In the genomic region with DNA sequence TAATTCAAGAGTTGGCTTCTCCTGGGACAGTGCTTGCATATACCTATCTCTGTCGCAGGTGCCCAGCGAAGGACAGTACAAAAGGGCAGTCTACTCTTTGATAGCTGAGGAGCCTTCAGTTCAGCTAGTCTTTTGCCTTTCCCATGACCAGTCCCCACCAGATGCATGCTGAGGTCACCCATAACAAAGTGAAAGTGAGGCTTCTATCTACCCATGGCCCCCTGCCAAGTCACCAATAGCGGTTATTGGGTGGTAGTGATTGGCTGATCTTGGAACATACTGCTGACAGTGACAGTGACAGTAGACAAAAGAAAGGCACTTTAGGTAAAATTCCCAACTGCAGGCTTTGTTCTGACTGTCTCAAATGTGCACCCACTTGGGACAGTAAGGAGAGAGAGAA, we compare ENCODE assay signal across 11 mouse cellular contexts. TPM values are rescaled to one million over a fixed set of nuclear protein-coding genes. Genes with fewer than 3 reads are reported as not detected.
DNase-seq lines count a peak whose midpoint lies in the region; ATAC-seq and TF ChIP-seq lines count a peak whose summit lies in the region.
"Had no signal": no experiment of that assay in that cellular context is flagged by ENCODE, and none has a peak within 500 bp of the region (broad histone marks: within the 10 kb centered on the region; RNA-seq: fewer than 3 reads in every experiment).

No protein-coding gene starts in this region.

- no peak for TF ChIP-seq CTCF in heart, postnatal 0 days (IDR thresholded peaks at IDR 0.05; ENCODE audit: low read depth)
- TF ChIP-seq CTCF in heart, adult 2 months (IDR thresholded peaks at IDR 0.05), result no peak
- no peak for TF ChIP-seq CTCF in cerebellum, adult 2 months (IDR thresholded peaks at IDR 0.05; ENCODE audit: borderline replicate concordance, insufficient read depth, low read depth, low read length)

- H3K36me3 ChIP-seq in heart, postnatal 0 days (replicated peaks; ENCODE audit: control insufficient read depth, insufficient read depth, low read length), result no peaks in the 10 kb centered on the region
- no peaks in the 10 kb centered on the region for H3K36me3 ChIP-seq in heart, adult 2 months (ENCODE audit: control insufficient read depth, insufficient read depth, low read length)
- H3K36me3 ChIP-seq in embryonic facial prominence, embryonic 15.5 days, result no peaks in the 10 kb centered on the region
- no peaks in the 10 kb centered on the region for H3K36me3 ChIP-seq in myocyte (ENCODE audit: control insufficient read depth, insufficient read depth)
- H3K36me3 ChIP-seq: limb, embryonic 10.5 days; neural tube, embryonic 13.5 days had no signal

- DNase-seq in heart, postnatal 0 days (ENCODE audit: low spot score), result no peak
- no peak for DNase-seq in heart, adult 2 months
- DNase-seq in MN1 (ENCODE audit: low spot score), result peak; percentile 11
- no peak for DNase-seq in cerebellum, postnatal 36 days
- no peak for DNase-seq in cerebellum, adult 2 months
- DNase-seq: kidney, adult 11 months had no signal

- H3K9me3 ChIP-seq in heart, postnatal 0 days (replicated peaks; ENCODE audit: control insufficient read depth, low read length), result no peaks in the 10 kb centered on the region
- no peaks in the 10 kb centered on the region for H3K9me3 ChIP-seq in embryonic facial prominence, embryonic 15.5 days (replicated peaks)
- H3K9me3 ChIP-seq: limb, embryonic 10.5 days; neural tube, embryonic 13.5 days had no signal

- no peak overlapping the region for H3K9ac ChIP-seq in heart, postnatal 0 days (replicated peaks; ENCODE audit: low read depth, low read length)
- H3K9ac ChIP-seq in heart, adult 2 months (ENCODE audit: low read depth, low read length), result no peak overlapping the region
- H3K9ac ChIP-seq in embryonic facial prominence, embryonic 15.5 days, result no peak overlapping the region
- H3K9ac ChIP-seq: neural tube, embryonic 13.5 days had no signal

- WGBS in heart, postnatal 0 days, result 63% methylated on average over 3 of the region's 3 CpGs
- WGBS in heart, adult 2 months, result 66% methylated on average over 3 of the region's 3 CpGs
- WGBS in embryonic facial prominence, embryonic 15.5 days, result 77% methylated on average over 3 of the region's 3 CpGs
- WGBS in cerebellum, adult 2 months, result 75% methylated on average over 3 of the region's 3 CpGs

- no peak overlapping the region for H3ac ChIP-seq in myocyte (ENCODE audit: control insufficient read depth, insufficient read length)

- peak; percentile 36; the same call in 1 of the 2 replicates for ATAC-seq in heart, postnatal 0 days (ENCODE audit: insufficient read depth, low read depth)
- ATAC-seq in embryonic facial prominence, embryonic 15.5 days (ENCODE audit: insufficient number of reproducible peaks, low FRiP score, low TSS enrichment, low read depth), result 0 out of 2 replicates have a peak, but pooled peaks have one; percentile 9

- intact Hi-C loops in heart, adult 2 months (cut with DNase I), result no loop called here

- H3K27me3 ChIP-seq in heart, postnatal 0 days (ENCODE audit: control insufficient read depth, insufficient read depth, low read length), result no peaks in the 10 kb centered on the region
- H3K27me3 ChIP-seq in heart, adult 2 months (ENCODE audit: control insufficient read depth, insufficient read depth, low read length), result no peaks in the 10 kb centered on the region
- H3K27me3 ChIP-seq in embryonic facial prominence, embryonic 15.5 days, result no peaks in the 10 kb centered on the region
- H3K27me3 ChIP-seq in myocyte (ENCODE audit: control insufficient read depth, insufficient read depth, insufficient read length), result no peaks in the 10 kb centered on the region
- no peaks in the 10 kb centered on the region for H3K27me3 ChIP-seq in cerebellum, adult 2 months (ENCODE audit: control insufficient read depth, insufficient read depth, low read length)
- H3K27me3 ChIP-seq: CH12.LX; neural tube, embryonic 13.5 days had no signal

- TF ChIP-seq POLR2A in heart, adult 2 months (IDR thresholded peaks at IDR 0.05; ENCODE audit: insufficient read depth, low read depth, low read length), result no peak
- no peak for TF ChIP-seq POLR2A in myocyte (IDR thresholded peaks at IDR 0.05; ENCODE audit: insufficient read length, low read depth)
- TF ChIP-seq POLR2A in cerebellum, adult 2 months (IDR thresholded peaks at IDR 0.05; ENCODE audit: borderline replicate concordance, insufficient read depth, low read length), result no peak

- H3K4me1 ChIP-seq in heart, postnatal 0 days (ENCODE audit: control insufficient read depth, insufficient read depth), result peaks cover 6% of the 10 kb centered on the region; the same call in 1 of the 2 replicates
- no peaks in the 10 kb centered on the region for H3K4me1 ChIP-seq in heart, adult 2 months (ENCODE audit: control insufficient read depth, insufficient read depth, low read length)
- H3K4me1 ChIP-seq in embryonic facial prominence, embryonic 15.5 days, result peaks cover 29% of the 10 kb centered on the region
- H3K4me1 ChIP-seq in cerebellum, adult 2 months (ENCODE audit: control insufficient read depth, insufficient read depth, low read length), result no peaks in the 10 kb centered on the region

- H3K4me2 ChIP-seq in heart, postnatal 0 days (ENCODE audit: low read depth, low read length), result 0 out of 2 replicates have a peak overlapping the region, but pooled peaks have one; percentile 10
- H3K4me2 ChIP-seq in embryonic facial prominence, embryonic 15.5 days (replicated peaks), result no peak overlapping the region
- H3K4me2 ChIP-seq in myocyte (ENCODE audit: low read depth), result peak overlapping the region; percentile 76
- H3K4me2 ChIP-seq: neural tube, embryonic 13.5 days had no signal

- H3K79me2 ChIP-seq in heart, adult 2 months (replicated peaks; ENCODE audit: control insufficient read depth, insufficient read depth, low read length), result no peaks in the 10 kb centered on the region
- no peaks in the 10 kb centered on the region for H3K79me2 ChIP-seq in myocyte (ENCODE audit: control insufficient read depth, insufficient read depth)

- H3K27ac ChIP-seq in heart, postnatal 0 days (ENCODE audit: low read depth), result no peak overlapping the region
- H3K27ac ChIP-seq in heart, adult 2 months, result no peak overlapping the region
- H3K27ac ChIP-seq in embryonic facial prominence, embryonic 15.5 days (replicated peaks), result peak overlapping the region; percentile 18; the same call in 1 of the 2 replicates
- no peak overlapping the region for H3K27ac ChIP-seq in cerebellum, adult 2 months (ENCODE audit: insufficient read depth, low read length)
- H3K27ac ChIP-seq: limb, embryonic 10.5 days; neural tube, embryonic 13.5 days had no signal

- TF ChIP-seq EP300 in heart, postnatal 0 days (IDR thresholded peaks at IDR 0.05; ENCODE audit: low read depth), result no peak
- TF ChIP-seq EP300 in heart, adult 2 months (IDR thresholded peaks at IDR 0.05; ENCODE audit: insufficient read depth, low read depth, low read length), result no peak

- H3K4me3 ChIP-seq in heart, postnatal 0 days (ENCODE audit: low read depth, low read length), result no peak overlapping the region
- no peak overlapping the region for H3K4me3 ChIP-seq in heart, adult 2 months
- H3K4me3 ChIP-seq in embryonic facial prominence, embryonic 15.5 days (replicated peaks), result no peak overlapping the region
- no peak overlapping the region for H3K4me3 ChIP-seq in myocyte
- no peak overlapping the region for H3K4me3 ChIP-seq in cerebellum, adult 2 months (replicated peaks; ENCODE audit: insufficient read depth, low read depth, low read length)
- H3K4me3 ChIP-seq: limb, embryonic 10.5 days; neural tube, embryonic 13.5 days had no signal

TF ChIP-seq in myocyte, 11 proteins besides CTCF, POLR2A, EP300 and RAD21:
- no peak for TF ChIP-seq E2F4 (IDR thresholded peaks at IDR 0.05; ENCODE audit: insufficient read depth)
- no peak for TF ChIP-seq REST (IDR thresholded peaks at IDR 0.05; ENCODE audit: insufficient read depth, insufficient read length)
- TF ChIP-seq MYOG (IDR thresholded peaks at IDR 0.05; ENCODE audit: control insufficient read depth in 1 of 3, insufficient read depth in 1 of 3, insufficient read length in 2 of 3, low read depth in 2 of 3), result no peak
- no peak for TF ChIP-seq TCF3 (IDR thresholded peaks at IDR 0.05; ENCODE audit: insufficient read length, low read depth)
- no peak for TF ChIP-seq MAX (IDR thresholded peaks at IDR 0.05; ENCODE audit: low read depth)
- TF ChIP-seq USF1 (IDR thresholded peaks at IDR 0.05; ENCODE audit: low read depth), result no peak
- no peak for TF ChIP-seq MYOD1 (IDR thresholded peaks at IDR 0.05; ENCODE audit: control insufficient read depth in 1 of 3, insufficient read length in 2 of 3, low read depth in 2 of 3)
- TF ChIP-seq CEBPB (IDR thresholded peaks at IDR 0.05; ENCODE audit: insufficient read depth, poor library complexity, severe bottlenecking), result no peak
- TF ChIP-seq POLR2AphosphoS2 (IDR thresholded peaks at IDR 0.05; ENCODE audit: insufficient read length, low read depth), result no peak
- no peak for TF ChIP-seq TCF12 (IDR thresholded peaks at IDR 0.05; ENCODE audit: insufficient read depth, poor library complexity, severe bottlenecking)
- TF ChIP-seq SRF (IDR thresholded peaks at IDR 0.05; ENCODE audit: control insufficient read depth, insufficient read length, low read depth), result no peak
TF ChIP-seq in myocyte: peak in this region for 0.

RNA-seq across cellular contexts. Expression of gene Tnfrsf19, which starts 53.2 kb away (rescaled TPM):
- 6.4 and 23.0 TPM in 2 replicates for total RNA-seq in heart, postnatal 0 days (2014; rRNA removed; ENCODE audit: low replicate concordance)
- polyA plus RNA-seq in heart, postnatal 0 days (2015; fragmentation: Nextera tagmentation; extraction: Ambion mirVana), result 7.0 and 8.7 TPM in 2 replicates
- 1 to 10 TPM; 2.2 to 4.3 TPM for total RNA-seq in heart, adult 2 months (2021)
- 3.7 and 4.7 TPM in 2 replicates for polyA plus RNA-seq in heart, adult 2 months (2012; rRNA removed)
- 99.6 and 104 TPM in 2 replicates for polyA plus RNA-seq in embryonic facial prominence, embryonic 15.5 days (2015; fragmentation: Nextera tagmentation; extraction: Ambion mirVana)
- 0.80 TPM for polyA plus RNA-seq in myocyte (2012; fragmentation: generic; extraction: Trizol)
- polyA plus RNA-seq in cerebellum, adult 2 months (2012; rRNA removed), result 17.2 and 19.2 TPM in 2 replicates
